Mouse (Mus musculus) forebrain, embryonic 13.5 days (tissue): ENCODE data around the gene Jag2. TPM values are rescaled to one million over a fixed set of nuclear protein-coding genes. Genes with fewer than 3 reads are reported as not detected.

Experiments used
- ATAC-seq: fragments of 200-750 bp; cut with Nextera tagmentation; 2 replicates; pipeline ENCODE4 v1.8.0; 2017
- H3K27ac ChIP-seq: fragments of 300-500 bp; sonication (generic); 2 replicates; pipeline ENCODE4 v1.5.1; 2015; ENCODE audit warnings: inconsistent platforms, mild to moderate bottlenecking, moderate library complexity
- H3K27me3 ChIP-seq: fragments of 300-500 bp; sonication (generic); 2 replicates; pipeline ENCODE4 v1.6.1; 2015; ENCODE audit warnings: mild to moderate bottlenecking, inconsistent platforms
- H3K36me3 ChIP-seq: fragments of 300-500 bp; sonication (generic); 2 replicates; pipeline ENCODE4 v1.6.1; 2015; ENCODE audit warnings: mild to moderate bottlenecking, inconsistent platforms; ENCODE audit not compliant: poor library complexity, severe bottlenecking
- H3K4me1 ChIP-seq: fragments of 300-500 bp; sonication (generic); 2 replicates; pipeline ENCODE4 v1.6.1; 2015; ENCODE audit warnings: inconsistent platforms
- H3K4me2 ChIP-seq: fragments of 300-500 bp; sonication (generic); 2 replicates; pipeline ENCODE4 v1.6.1; 2015; ENCODE audit warnings: inconsistent platforms, mild to moderate bottlenecking, moderate library complexity
- H3K4me3 ChIP-seq: fragments of 300-500 bp; sonication (generic); 2 replicates; pipeline ENCODE4 v1.5.1; 2015; ENCODE audit warnings: mild to moderate bottlenecking, inconsistent platforms
- H3K9ac ChIP-seq: fragments of 300-500 bp; sonication (generic); 2 replicates; pipeline ENCODE4 v1.6.1; 2015; ENCODE audit warnings: mild to moderate bottlenecking, inconsistent platforms
- H3K9me3 ChIP-seq: fragments of 300-500 bp; sonication (generic); replicated peaks from 2 replicates; pipeline ENCODE4 v1.6.1; 2016; ENCODE audit warnings: inconsistent platforms
- WGBS: fragments of 180-500 bp; shearing (Covaris S2); methylation state at CpG from one replicate; pipeline ENCODE4 v1.1.7; 2015; 5-methylcytosine and 5-hydroxymethylcytosine counted together
- polyA plus RNA-seq: library from polyadenylated mRNA; unstranded; fragments of >200 nt; fragmentation: Nextera tagmentation; extraction: Ambion mirVana; gene quantifications from 2 replicates; pipeline ENCODE4 v1.2.1, GENCODE M21; 2015

Gene Jag2
- polyA plus RNA-seq, 1 experiment from 2014 or later, result 4.1 TPM

DNA sequence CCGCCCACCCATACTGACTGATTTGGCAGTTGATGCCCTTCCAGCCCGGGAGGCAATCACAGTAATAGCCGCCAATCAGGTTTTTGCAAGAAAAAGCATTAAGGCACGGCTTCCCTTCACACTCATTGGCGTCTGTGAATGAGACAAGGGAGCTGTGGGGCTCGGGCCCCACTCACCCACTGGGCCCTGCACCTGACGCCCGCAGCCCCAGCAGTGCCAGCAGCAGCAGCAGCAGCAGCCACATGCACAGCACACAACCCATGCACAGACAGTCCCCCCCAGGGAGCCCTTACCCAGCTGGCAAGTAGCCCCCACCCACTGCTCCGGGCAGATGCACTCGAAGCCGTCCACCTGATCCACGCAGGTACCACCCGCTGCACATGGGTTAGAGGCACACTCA, 14.0 kb downstream of the Jag2 start:
- Histone ChIP-seq H3K4me3 (no peak overlapping the region), H3K36me3 (peaks cover 38% of the 10 kb centered on the region), H3K27ac (0 out of 2 replicates have a peak overlapping the region, but pooled peaks have one; percentile 1), H3K27me3 (no peaks in the 10 kb centered on the region), H3K4me2 (no peak overlapping the region), H3K4me1 (peaks cover 8% of the 10 kb centered on the region; the same call in 1 of the 2 replicates), H3K9ac (no peak overlapping the region), H3K9me3 (no peaks in the 10 kb centered on the region)
- no peak; the same call in 1 of the 2 replicates for ATAC-seq
- 61% methylated on average over 13 of the region's 13 CpGs for WGBS

DNA sequence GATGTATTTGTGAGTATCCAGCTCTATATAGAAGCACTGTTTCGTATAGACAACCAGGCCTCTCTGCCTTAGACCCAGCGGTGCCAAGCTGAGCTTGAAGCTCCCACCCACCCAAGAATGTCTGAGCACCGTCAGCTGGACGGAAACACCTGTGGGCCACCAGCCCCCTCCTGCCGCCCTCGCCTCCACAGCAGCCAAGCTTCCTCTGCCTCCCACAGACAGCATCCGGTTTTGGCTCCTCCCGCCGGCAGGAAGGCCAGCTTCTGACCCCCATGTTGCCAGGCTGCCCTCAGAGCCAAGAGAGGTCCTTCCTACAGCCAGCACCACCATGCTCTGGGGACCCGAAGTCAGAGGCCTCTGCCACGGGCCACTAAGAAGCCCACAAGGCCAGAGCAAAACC, 15.0 kb downstream of the Jag2 start:
- WGBS, result 81% methylated on average over 11 of the region's 11 CpGs
- no peak overlapping the region for H3K4me3 ChIP-seq
- no peaks in the 10 kb centered on the region for H3K27me3 ChIP-seq
- no peaks in the 10 kb centered on the region for H3K9me3 ChIP-seq
- no peak overlapping the region for H3K4me2 ChIP-seq
- peaks cover 48% of the 10 kb centered on the region for H3K36me3 ChIP-seq
- H3K9ac ChIP-seq, result no peak overlapping the region
- no peak for ATAC-seq
- peaks cover 7% of the 10 kb centered on the region; the same call in 1 of the 2 replicates for H3K4me1 ChIP-seq
- H3K27ac ChIP-seq, result no peak overlapping the region

DNA sequence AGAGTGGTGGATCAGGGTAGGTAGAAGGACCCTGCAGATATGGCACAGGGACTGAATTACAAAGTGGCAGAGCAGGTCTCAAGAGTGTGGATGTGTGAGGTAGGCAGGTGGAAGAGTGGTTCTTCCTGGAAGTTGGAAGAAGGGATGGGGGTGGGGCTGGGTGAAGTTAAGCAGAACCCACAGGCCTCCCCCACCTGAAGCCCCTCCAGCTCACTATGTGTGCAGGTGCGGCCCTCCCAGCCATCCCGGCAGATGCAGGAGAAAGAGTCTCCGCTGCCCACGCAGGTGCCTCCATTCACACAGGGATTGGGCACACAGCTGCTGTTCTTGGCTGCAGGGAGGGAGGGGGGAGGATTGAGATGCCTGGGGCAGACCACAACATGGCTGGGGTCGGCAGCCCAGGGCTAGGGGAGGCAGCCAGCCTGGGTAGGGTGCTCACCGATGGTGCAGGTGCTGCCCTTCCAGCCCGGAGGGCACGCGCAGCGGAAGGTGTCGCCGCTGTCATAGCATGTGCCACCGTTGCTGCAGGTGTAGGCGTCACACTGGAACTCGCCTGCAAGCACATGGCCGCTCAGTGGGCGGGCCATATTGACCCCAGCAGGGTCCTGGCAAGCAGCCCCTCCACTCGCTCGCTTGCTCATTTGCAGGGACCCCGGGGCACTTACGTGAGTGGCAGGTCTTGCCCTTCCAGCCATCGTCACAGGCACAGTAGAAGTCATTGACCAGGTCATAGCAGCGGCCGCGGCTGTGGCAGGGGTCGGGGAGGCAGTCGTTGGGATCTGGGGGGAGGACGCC, 16.4 kb downstream of the Jag2 start:
- Histone ChIP-seq H3K27me3 (no peaks in the 10 kb centered on the region), H3K27ac (no peak overlapping the region), H3K9ac (no peak overlapping the region), H3K9me3 (no peaks in the 10 kb centered on the region), H3K4me1 (peaks cover 7% of the 10 kb centered on the region; the same call in 1 of the 2 replicates), H3K36me3 (peaks cover 61% of the 10 kb centered on the region), H3K4me2 (no peak overlapping the region), H3K4me3 (no peak overlapping the region)
- no peak for ATAC-seq
- 92% methylated on average over 28 of the region's 28 CpGs for WGBS

DNA sequence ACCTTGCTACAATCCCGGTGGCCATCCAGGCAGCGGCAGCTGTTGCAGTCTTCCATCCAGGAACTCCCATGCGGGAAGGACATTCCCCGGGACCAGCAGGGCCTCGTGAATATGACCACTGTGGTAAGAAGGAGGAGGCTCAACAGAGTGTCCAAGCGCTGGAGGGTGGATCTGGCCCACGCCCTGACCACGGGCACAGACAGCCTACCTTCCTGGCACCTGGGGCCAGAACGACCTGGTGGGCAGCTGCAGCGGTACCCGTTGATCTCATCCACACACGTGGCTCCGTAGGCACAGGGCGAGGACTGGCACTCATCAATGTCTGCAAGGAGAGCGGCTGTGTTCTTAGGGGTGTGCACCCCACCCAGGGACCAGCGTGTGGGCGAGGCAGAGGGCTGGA, 17.9 kb downstream of the Jag2 start:
- H3K27ac ChIP-seq, result no peak overlapping the region

DNA sequence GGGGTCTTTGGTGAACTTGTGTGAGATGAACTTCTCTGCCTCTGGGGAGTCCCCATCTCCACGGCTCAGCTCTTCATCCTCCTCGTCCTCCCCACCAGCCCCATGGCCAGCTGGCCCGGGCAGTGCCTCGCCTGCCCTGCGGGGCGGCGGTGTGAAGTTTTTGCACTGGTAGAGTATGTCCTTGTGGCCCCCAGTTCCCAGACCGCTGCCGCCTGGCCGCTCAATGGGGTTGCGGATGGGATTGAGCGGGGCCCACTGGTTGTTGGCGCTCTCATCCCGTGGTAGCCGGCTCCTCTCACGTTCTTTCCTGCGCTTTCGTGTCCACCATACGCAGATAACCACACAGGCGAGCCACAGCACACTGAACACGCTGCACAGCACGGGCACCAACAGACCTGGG, 20.6 kb downstream of the Jag2 start:
- H3K27ac ChIP-seq, result no peak overlapping the region
- ATAC-seq, result no peak
- no peak overlapping the region for H3K4me3 ChIP-seq
- WGBS, result 97% methylated on average over 22 of the region's 22 CpGs
- no peaks in the 10 kb centered on the region for H3K4me1 ChIP-seq
- no peaks in the 10 kb centered on the region for H3K9me3 ChIP-seq
- H3K27me3 ChIP-seq, result no peaks in the 10 kb centered on the region
- no peak overlapping the region for H3K4me2 ChIP-seq
- peaks cover 57% of the 10 kb centered on the region for H3K36me3 ChIP-seq
- H3K9ac ChIP-seq, result no peak overlapping the region

More for the DNA sequence above, 17.9 kb downstream of the Jag2 start:
- no peak for ATAC-seq
- Histone ChIP-seq H3K4me2 (no peak overlapping the region), H3K36me3 (peaks cover 64% of the 10 kb centered on the region), H3K4me3 (no peak overlapping the region), H3K9me3 (no peaks in the 10 kb centered on the region), H3K9ac (no peak overlapping the region), H3K4me1 (peaks cover 7% of the 10 kb centered on the region; the same call in 1 of the 2 replicates), H3K27me3 (no peaks in the 10 kb centered on the region)
- 88% methylated on average over 17 of the region's 17 CpGs for WGBS

DNA sequence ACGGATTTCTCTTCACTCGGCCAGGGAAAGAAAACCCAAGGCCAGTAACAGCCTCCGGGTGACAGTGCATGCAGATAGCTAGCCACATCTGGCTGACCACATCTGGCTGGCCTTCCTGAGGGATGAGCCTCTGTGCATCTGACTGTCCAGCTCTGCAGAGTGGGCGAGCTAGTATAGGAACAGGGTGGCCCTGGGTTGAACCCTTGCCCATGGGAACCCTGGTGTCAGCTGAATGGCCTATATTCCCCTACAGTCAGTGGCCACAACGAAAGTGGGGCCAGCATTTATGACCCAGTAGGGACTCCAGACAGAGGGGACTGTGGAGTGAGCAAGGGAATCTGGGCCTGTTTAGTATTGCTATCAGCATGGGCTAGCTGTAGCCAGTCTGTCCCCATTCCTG, 24.6 kb downstream of the Jag2 start:
- Histone ChIP-seq H3K4me1 (no peaks in the 10 kb centered on the region), H3K36me3 (peaks cover 20% of the 10 kb centered on the region), H3K9me3 (no peaks in the 10 kb centered on the region), H3K9ac (no peak overlapping the region), H3K27me3 (no peaks in the 10 kb centered on the region), H3K4me3 (no peak overlapping the region), H3K4me2 (no peak overlapping the region), H3K27ac (no peak overlapping the region)
- WGBS, result 83% methylated on average over 5 of the region's 5 CpGs
- no peak for ATAC-seq

DNA sequence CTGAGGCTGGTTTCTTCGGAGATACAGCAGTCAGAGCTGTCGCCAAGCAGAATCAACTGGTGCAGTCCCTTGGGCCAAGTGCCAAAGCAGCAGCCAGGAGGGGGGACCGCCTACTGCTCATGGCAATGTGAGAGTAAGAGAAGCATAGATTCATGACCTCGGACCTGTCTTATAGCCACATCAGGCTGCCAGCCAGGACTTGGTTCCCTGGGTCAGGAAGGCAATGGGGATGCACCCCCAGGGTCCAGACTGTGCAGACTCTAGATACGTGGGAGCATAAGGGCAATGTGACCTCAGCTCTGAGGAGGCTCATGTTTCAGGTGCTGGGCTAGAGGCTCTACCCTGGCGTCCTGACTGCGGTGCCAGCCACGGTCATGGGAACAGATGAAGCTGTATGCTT, 25.6 kb downstream of the Jag2 start:
- Histone ChIP-seq H3K9ac (no peak overlapping the region), H3K27ac (no peak overlapping the region), H3K27me3 (no peaks in the 10 kb centered on the region), H3K9me3 (no peaks in the 10 kb centered on the region), H3K4me1 (no peaks in the 10 kb centered on the region), H3K4me3 (no peak overlapping the region), H3K36me3 (peaks cover 10% of the 10 kb centered on the region), H3K4me2 (no peak overlapping the region)
- 71% methylated on average over 8 of the region's 8 CpGs for WGBS
- no peak for ATAC-seq

DNA sequence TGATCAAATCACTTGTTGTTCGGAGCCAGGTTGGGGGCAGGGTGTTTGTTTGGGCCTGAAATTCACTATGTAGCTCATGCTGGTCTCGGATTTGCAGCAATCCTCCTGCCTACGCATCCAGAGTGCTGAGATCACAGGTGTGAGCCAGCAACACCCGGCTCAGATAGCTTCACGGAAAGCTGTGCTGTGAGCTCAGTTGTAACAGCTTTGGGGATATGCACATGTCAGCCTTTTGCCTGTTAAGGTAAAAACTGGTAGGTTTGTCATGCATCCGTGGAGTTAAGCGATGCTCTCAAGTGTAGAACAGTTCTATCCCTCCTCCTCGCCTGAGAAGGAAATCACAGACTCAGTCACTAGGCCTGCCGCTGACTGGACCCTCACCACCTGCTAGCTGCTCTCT, 28.9 kb downstream of the Jag2 start:
- no peaks in the 10 kb centered on the region for H3K27me3 ChIP-seq
- peaks cover 6% of the 10 kb centered on the region for H3K4me1 ChIP-seq
- H3K4me2 ChIP-seq, result no peak overlapping the region
- no peak overlapping the region for H3K4me3 ChIP-seq
- 87% methylated on average over 9 of the region's 9 CpGs for WGBS
- no peak for ATAC-seq
- no peaks in the 10 kb centered on the region for H3K9me3 ChIP-seq
- no peak overlapping the region for H3K27ac ChIP-seq
- no peak overlapping the region for H3K9ac ChIP-seq
- H3K36me3 ChIP-seq, result no peaks in the 10 kb centered on the region

DNA sequence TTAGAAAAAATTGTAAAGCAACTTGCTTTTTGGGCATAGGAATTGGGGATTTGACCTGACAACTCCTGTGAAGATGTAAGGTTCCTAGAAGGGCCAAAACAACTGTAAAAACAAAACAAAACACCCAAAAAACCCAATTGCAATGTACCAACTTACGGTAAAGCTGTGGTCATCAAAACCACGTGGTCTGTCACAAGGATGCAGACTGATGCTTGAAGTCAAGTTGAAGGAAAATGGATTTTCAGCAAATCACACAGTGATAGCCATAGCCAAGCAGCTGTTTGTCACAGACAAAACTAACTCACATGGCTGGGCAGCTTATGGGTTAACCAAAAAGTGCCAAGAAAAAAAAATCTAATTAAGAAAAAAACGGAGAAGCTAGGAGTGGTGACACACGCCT, 30.6 kb downstream of the Jag2 start:
- no peak overlapping the region for H3K4me3 ChIP-seq
- H3K27ac ChIP-seq, result no peak overlapping the region
- H3K9me3 ChIP-seq, result no peaks in the 10 kb centered on the region
- no peaks in the 10 kb centered on the region for H3K36me3 ChIP-seq
- H3K27me3 ChIP-seq, result no peaks in the 10 kb centered on the region
- no peak for ATAC-seq
- peaks cover 6% of the 10 kb centered on the region for H3K4me1 ChIP-seq
- H3K9ac ChIP-seq, result no peak overlapping the region
- H3K4me2 ChIP-seq, result no peak overlapping the region
- 53% methylated on average over 4 of the region's 4 CpGs for WGBS

DNA sequence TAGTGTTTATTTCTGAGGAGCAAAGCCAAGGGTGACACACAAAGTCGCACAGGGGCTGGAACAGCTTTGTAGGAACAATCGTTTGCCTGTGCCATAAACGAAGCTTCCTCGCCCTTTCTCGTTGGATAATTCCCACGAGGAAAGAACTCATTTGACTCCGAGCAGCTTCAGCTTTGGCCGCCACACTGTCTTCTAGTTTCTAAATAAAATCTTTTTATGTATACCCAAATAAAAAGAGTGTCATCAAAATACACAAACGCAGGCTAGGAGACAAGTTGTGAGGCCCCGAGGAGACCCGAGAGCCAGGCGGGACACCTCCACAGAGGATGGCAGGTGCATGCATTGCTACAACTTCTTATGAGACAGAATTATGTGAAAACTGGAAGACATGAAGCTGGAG, 31.2 kb downstream of the Jag2 start:
- no peaks in the 10 kb centered on the region for H3K36me3 ChIP-seq
- H3K4me3 ChIP-seq, result no peak overlapping the region
- H3K27me3 ChIP-seq, result no peaks in the 10 kb centered on the region
- no peak overlapping the region for H3K4me2 ChIP-seq
- no peaks in the 10 kb centered on the region for H3K9me3 ChIP-seq
- ATAC-seq, result no peak
- H3K4me1 ChIP-seq, result peaks cover 6% of the 10 kb centered on the region
- H3K27ac ChIP-seq, result no peak overlapping the region
- WGBS, result 67% methylated on average over 12 of the region's 12 CpGs
- H3K9ac ChIP-seq, result no peak overlapping the region

DNA sequence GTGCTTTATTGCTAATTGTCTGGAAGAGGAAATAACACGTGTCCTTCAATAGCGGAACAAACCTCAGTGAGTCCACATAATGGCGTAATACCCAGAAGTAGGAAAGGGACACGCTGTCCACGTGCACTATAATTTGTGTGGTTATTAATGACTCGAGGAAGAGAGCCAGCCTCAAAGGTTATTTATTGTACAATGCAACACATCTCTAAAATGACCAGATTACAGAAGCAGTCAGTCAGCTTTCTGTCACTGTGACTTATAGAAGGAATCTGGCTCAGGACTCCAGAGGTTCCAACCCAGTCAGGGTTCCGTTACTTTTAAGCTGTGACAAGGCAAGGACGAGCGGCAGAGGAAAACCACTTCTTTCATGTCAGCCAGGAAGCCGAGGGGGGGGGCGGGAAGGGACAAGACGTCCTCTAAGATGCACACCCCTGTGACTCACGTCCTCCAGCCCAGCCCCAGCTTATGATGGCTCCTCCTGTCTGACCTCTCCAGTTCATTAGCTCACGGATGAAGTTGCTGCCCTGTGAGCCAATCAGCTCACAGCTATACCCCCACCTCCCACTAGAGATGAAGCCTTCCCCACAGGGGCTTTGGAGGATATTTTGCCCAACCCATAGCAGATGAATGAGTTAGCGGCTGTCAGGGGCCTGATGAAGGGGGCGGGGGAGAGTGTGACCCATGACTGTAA, 31.9 kb downstream of the Jag2 start:
- WGBS, result 36% methylated on average over 16 of the region's 16 CpGs
- Histone ChIP-seq H3K9me3 (no peaks in the 10 kb centered on the region), H3K27ac (no peak overlapping the region), H3K4me2 (peak overlapping the region; percentile 27; the same call in 1 of the 2 replicates), H3K27me3 (no peaks in the 10 kb centered on the region), H3K9ac (no peak overlapping the region), H3K4me1 (peaks cover 6% of the 10 kb centered on the region), H3K4me3 (no peak overlapping the region), H3K36me3 (no peaks in the 10 kb centered on the region)
- ATAC-seq, result peak; percentile 30; the same call in 1 of the 2 replicates

DNA sequence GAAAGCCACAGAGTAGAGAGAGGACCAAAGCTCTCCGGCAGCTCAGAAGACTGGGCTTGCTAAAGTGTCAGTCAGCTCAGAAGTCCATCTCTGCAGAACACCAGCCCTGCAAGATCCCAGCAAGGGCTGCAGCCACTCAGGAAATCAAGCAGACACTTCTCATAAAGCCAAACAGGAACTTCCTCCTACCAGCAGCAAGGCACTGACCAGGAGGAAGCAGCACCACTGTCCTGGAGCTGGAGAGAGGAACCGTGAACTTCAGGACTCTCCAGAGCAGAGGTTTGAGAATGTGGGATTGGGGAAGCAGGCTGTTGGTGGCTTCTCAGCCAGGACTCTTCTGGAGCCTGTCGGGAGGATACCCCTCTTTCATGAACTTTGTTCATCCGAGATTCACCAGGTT, 34.6 kb downstream of the Jag2 start:
- ATAC-seq, result no peak
- Histone ChIP-seq H3K27me3 (no peaks in the 10 kb centered on the region), H3K4me3 (no peak overlapping the region), H3K27ac (no peak overlapping the region), H3K9ac (no peak overlapping the region), H3K4me2 (no peak overlapping the region), H3K9me3 (no peaks in the 10 kb centered on the region), H3K36me3 (no peaks in the 10 kb centered on the region), H3K4me1 (peaks cover 6% of the 10 kb centered on the region)
- WGBS, result 69% methylated on average over 4 of the region's 4 CpGs
